Mouse (Mus musculus): ENCODE results near the gene Pdlim4.

DNA sequence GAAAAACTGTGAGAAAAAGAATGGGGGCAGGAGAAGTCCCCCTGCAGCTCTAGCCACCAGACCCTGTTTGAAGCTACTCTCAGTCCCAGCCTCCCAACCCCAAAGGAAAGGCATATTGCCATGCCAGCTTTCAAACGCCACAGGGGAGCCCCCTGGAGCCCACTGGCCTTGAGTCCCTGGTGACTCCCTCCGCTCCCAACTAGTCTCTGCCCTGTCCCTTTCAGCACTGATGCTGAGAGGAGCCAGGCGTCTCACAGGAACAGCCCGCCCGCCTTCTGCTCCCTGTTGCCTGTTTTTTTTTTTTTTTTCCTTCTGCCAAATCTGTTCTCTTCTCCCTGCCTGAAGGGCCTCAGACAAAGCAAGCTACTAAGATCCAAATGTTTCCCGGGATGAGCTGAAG, 10.2 kb downstream of the Pdlim4 start:
- no peak for TF ChIP-seq CTCF (IDR thresholded peaks at IDR 0.05; ENCODE audit: low read depth)
- no peak for TF ChIP-seq EP300 (IDR thresholded peaks at IDR 0.05; ENCODE audit: low read depth)

Data from liver, postnatal 0 days (tissue).